Mouse (Mus musculus) hindbrain, postnatal 0 days (tissue): Measurements from ENCODE around the gene Pcnx2. TPM values are rescaled to one million over a fixed set of nuclear protein-coding genes. Genes with fewer than 3 reads are reported as not detected.

Experiments used
- ATAC-seq: fragments of 200-750 bp; cut with Nextera tagmentation; 2 replicates; pipeline ENCODE4 v1.8.0; 2017; ENCODE audit warnings: mild to moderate bottlenecking, moderate TSS enrichment, moderate library complexity
- DNase-seq: peaks from one replicate; pipeline ENCODE4 v3.0.0-alpha.2; 2015; ENCODE audit warnings: low spot score
- H3K27ac ChIP-seq: fragments of 300-500 bp; sonication (generic); 2 replicates; pipeline ENCODE4 v1.5.1; 2014; ENCODE audit warnings: mild to moderate bottlenecking
- H3K27me3 ChIP-seq: fragments of 300-500 bp; sonication (generic); 2 replicates; pipeline ENCODE4 v1.6.1; 2014; ENCODE audit warnings: low read length, mixed read lengths; ENCODE audit not compliant: insufficient read depth
- H3K36me3 ChIP-seq: fragments of 300-500 bp; sonication (generic); 2 replicates; pipeline ENCODE4 v1.6.1; 2014; ENCODE audit warnings: low read length, mixed read lengths; ENCODE audit not compliant: insufficient read depth
- H3K4me1 ChIP-seq: fragments of 300-500 bp; sonication (generic); 2 replicates; pipeline ENCODE4 v1.6.1; 2014; ENCODE audit warnings: antibody characterized with exemption, low read length, mixed read lengths; ENCODE audit not compliant: insufficient read depth
- H3K4me2 ChIP-seq: fragments of 300-500 bp; sonication (generic); 2 replicates; pipeline ENCODE4 v1.6.1; 2014; ENCODE audit warnings: low read depth, mild to moderate bottlenecking, low read length, moderate library complexity, mixed read lengths
- H3K4me3 ChIP-seq: fragments of 300-500 bp; sonication (generic); 2 replicates; pipeline ENCODE4 v1.5.1; 2014; ENCODE audit warnings: low read length
- H3K9ac ChIP-seq: fragments of 300-500 bp; sonication (generic); replicated peaks from 2 replicates; pipeline ENCODE4 v1.6.1; 2014; ENCODE audit warnings: mild to moderate bottlenecking, low read length, moderate library complexity, mixed read lengths
- H3K9me3 ChIP-seq: fragments of 300-500 bp; sonication (generic); 2 replicates; pipeline ENCODE4 v1.6.1; 2016; ENCODE audit warnings: low read length, mixed read lengths
- CTCF ChIP-seq: IDR thresholded peaks from 2 replicates; pipeline ENCODE4 v1.5.1; 2016; ENCODE audit warnings: antibody characterized with exemption, control low read depth, low read depth
- WGBS: fragments of 180-500 bp; shearing (Covaris S2); extraction: QIAGEN DNeasy Blood & Tissue Kit; methylation state at CpG from one replicate; pipeline ENCODE4 v1.1.7; 2014; 5-methylcytosine and 5-hydroxymethylcytosine counted together
- polyA plus RNA-seq: library from polyadenylated mRNA; unstranded; fragments of >200 nt; fragmentation: Nextera tagmentation; extraction: Ambion mirVana; gene quantifications from 2 replicates; pipeline ENCODE4 v1.2.1, GENCODE M21; 2015
- total RNA-seq: library from RNA; depleted of rRNA; stranded (reverse); fragments of >200 nt; gene quantifications from 2 replicates; pipeline ENCODE4 v1.2.3, GENCODE M21; 2014

The Pcnx2 gene
- total and polyA plus RNA-seq, 2 experiments from 2014 or later, result 3.0 to 11.8 TPM

DNA sequence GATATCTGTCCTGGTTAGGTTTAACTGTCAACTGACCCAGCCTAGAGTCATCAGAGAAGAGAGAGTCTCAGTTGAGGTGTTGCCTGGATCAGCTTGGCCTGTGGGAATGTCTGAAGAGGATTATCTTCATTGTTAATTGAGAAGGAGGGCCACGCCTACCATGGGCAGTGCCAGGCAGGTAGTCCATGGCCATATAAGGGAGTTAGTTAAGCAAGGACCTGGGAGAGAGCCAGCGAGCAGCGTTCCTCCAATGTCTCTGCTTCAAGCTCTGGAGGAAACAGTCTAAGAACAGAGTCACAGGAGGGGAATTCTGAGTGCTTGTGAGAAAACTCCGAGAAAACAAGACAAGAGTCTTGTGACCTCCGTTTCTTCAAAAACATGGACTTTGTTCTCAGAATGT lies 81.4 kb downstream of the Pcnx2 start:
- Histone ChIP-seq H3K4me1 (no peaks in the 10 kb centered on the region), H3K27ac (no peak overlapping the region), H3K9me3 (0 out of 2 replicates have a peak, but pooled peaks cover 6% of the 10 kb centered on the region), H3K27me3 (no peaks in the 10 kb centered on the region), H3K4me2 (no peak overlapping the region), H3K36me3 (peaks cover 9% of the 10 kb centered on the region; the same call in 1 of the 2 replicates), H3K9ac (no peak overlapping the region), H3K4me3 (no peak overlapping the region)
- DNase-seq (no peak), ATAC-seq (no peak)
- no peak for TF ChIP-seq CTCF
- 80% methylated on average over 5 of the region's 5 CpGs for WGBS

DNA sequence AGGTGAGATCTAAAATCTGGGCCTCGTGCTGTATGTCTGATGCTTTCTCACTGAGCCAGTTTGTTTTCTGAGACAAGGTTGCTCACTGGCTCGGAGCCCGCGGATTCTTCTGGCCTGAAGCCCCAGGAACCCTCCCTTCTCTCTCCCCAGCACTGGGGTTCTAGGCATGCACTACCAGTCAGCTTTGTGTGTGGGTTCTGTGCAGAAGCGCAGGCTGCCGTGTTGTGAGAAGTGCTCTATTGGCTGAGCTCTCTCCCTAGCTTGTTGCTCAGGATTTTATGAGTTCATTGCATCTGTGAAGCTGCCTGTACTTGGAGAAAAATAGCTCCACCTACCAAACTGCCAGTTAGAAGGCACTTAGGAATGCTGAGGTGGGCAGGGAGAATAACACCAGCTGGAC lies 89.3 kb downstream of the Pcnx2 start:
- no peak for TF ChIP-seq CTCF
- H3K4me2 ChIP-seq, result no peak overlapping the region
- no peaks in the 10 kb centered on the region; the same call in 1 of the 2 replicates for H3K36me3 ChIP-seq
- H3K9ac ChIP-seq, result no peak overlapping the region
- 73% methylated on average over 6 of the region's 6 CpGs for WGBS
- no peak for ATAC-seq
- H3K27ac ChIP-seq, result no peak overlapping the region
- no peak for DNase-seq
- H3K27me3 ChIP-seq, result no peaks in the 10 kb centered on the region
- no peaks in the 10 kb centered on the region for H3K9me3 ChIP-seq
- H3K4me1 ChIP-seq, result no peaks in the 10 kb centered on the region
- no peak overlapping the region for H3K4me3 ChIP-seq

DNA sequence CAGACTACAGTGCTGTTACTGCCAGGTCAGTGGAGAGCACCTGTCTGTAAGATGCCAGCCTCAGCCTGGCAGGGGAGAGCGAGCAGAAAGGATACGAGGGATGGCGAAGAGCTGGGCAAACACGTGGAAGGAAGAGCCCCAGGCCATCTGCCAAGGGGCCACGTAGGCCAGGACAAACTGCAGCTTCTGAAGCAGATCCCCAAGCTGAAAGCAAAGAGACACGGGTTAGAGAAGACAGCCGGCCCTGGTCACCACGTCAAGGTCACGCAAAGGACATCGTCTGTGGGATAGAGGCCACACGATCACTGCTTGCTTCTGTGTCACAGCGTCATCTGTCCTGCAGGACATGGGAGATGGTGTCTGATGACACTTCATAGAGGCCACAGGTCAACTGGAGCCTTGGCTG lies 90.2 kb downstream of the Pcnx2 start:
- no peak overlapping the region for H3K4me2 ChIP-seq
- 75% methylated on average over 12 of the region's 12 CpGs for WGBS
- H3K9me3 ChIP-seq, result no peaks in the 10 kb centered on the region
- H3K9ac ChIP-seq, result no peak overlapping the region
- no peak overlapping the region for H3K4me3 ChIP-seq
- no peaks in the 10 kb centered on the region for H3K4me1 ChIP-seq
- ATAC-seq (no peak), DNase-seq (no peak)
- no peaks in the 10 kb centered on the region for H3K27me3 ChIP-seq
- H3K36me3 ChIP-seq, result no peaks in the 10 kb centered on the region
- no peak overlapping the region for H3K27ac ChIP-seq
- no peak for TF ChIP-seq CTCF

DNA sequence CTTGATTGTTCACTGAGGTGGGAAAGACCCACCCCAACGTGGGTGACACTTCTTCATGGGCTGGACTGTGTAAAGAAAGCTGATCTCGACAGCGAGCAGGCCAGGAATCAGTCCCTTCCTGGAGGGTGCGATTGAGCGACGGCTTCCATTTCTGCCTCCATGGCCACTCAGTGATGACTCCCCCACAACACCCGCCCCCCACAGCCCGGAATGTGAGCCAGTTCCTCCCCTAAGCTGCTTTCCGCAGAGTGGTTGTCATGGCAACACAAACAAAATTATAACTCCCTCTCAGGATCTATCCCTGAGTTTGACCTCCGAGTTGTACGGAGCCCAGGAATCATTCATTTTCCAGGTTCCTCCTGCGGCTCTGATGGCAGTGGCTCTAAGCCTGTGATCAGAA lies 91.7 kb downstream of the Pcnx2 start:
- no peak for TF ChIP-seq CTCF
- DNase-seq (no peak), ATAC-seq (no peak)
- Histone ChIP-seq H3K27me3 (no peaks in the 10 kb centered on the region), H3K9ac (no peak overlapping the region), H3K9me3 (no peaks in the 10 kb centered on the region), H3K4me1 (no peaks in the 10 kb centered on the region), H3K36me3 (no peaks in the 10 kb centered on the region), H3K4me2 (no peak overlapping the region), H3K4me3 (no peak overlapping the region), H3K27ac (no peak overlapping the region)
- WGBS, result 72% methylated on average over 12 of the region's 12 CpGs

DNA sequence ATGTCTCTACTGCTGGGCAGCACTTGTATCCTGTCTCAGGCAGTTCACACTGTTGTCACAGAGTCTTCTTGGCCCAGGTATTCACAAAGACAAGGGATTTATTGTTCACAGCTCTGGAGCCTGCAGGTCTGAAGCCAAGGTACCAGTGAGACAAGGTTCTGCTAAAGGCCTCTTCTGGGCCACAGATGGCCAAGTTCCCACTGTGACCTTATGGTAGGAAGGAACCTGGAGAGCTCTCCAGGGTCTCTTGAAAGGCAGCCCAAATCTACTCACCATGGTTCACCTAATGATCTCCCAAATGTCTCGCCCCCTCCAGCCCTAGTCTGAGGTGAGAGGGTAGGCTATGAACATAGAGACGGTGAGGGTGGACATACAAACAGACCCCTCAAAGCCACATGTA lies 101.1 kb downstream of the Pcnx2 start:
- no peak for TF ChIP-seq CTCF
- DNase-seq (no peak), ATAC-seq (no peak)
- no peak overlapping the region for H3K4me2 ChIP-seq
- H3K4me3 ChIP-seq, result no peak overlapping the region
- no peaks in the 10 kb centered on the region for H3K4me1 ChIP-seq
- H3K27ac ChIP-seq, result no peak overlapping the region
- no peak overlapping the region for H3K9ac ChIP-seq
- H3K36me3 ChIP-seq, result no peaks in the 10 kb centered on the region
- H3K27me3 ChIP-seq, result no peaks in the 10 kb centered on the region
- H3K9me3 ChIP-seq, result no peaks in the 10 kb centered on the region
- 87% methylated on average over 2 of the region's 2 CpGs for WGBS

DNA sequence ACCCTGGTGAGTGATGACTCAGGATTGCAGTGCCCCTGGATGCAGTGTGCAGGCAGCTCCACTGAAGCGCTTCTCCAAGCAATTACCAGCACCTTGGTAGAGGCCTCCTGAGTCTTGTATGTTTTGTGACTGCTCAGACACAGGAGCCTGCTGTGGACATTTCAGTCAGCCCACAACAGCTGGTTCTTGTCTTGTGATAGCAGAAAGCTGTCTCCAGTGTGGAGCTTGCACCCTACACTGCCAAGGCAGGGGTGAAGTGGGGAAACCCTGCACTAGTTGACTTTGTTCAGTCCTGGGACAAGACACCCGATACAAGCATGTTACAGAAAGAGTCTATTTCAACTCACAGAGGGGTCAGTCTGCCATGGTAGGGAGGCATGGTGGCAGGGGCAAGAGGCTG lies 102.8 kb downstream of the Pcnx2 start:
- Histone ChIP-seq H3K27ac (no peak overlapping the region), H3K9ac (no peak overlapping the region), H3K27me3 (no peaks in the 10 kb centered on the region), H3K36me3 (no peaks in the 10 kb centered on the region), H3K9me3 (no peaks in the 10 kb centered on the region), H3K4me2 (no peak overlapping the region), H3K4me3 (no peak overlapping the region), H3K4me1 (no peaks in the 10 kb centered on the region)
- ATAC-seq (no peak), DNase-seq (no peak)
- 94% methylated on average over 2 of the region's 2 CpGs for WGBS
- no peak for TF ChIP-seq CTCF

DNA sequence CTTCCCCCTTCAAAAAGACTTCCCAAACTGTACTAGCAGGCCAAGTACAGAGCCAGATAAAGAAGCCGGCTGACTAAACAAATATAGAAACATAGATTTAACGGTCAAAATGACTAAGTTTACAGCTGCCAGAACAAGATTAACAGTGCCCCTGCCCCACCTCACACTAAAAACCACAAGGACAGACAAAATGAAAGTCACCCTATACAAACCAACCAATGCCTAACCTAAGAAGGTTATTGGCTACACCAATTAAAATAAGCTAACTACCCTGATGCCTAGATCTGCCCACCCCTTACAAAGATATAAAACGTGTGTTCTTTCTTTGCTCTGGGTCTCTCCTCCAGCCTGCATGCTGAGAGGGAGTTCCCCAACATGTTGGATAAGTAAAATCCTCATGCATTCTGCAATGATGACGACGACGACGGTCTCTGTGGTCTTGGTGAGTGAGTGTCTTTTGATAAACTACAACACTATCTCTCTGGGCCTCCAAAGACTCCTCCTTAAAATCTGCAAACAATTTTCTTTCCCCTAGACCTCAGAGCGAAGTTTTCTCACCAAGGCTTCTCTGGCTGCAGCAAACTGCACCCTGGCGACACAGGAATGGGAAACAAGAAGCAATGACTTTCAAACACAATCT lies 105.2 kb downstream of the Pcnx2 start:
- no peak for TF ChIP-seq CTCF
- no peaks in the 10 kb centered on the region for H3K36me3 ChIP-seq
- ATAC-seq, result no peak
- H3K27ac ChIP-seq, result no peak overlapping the region
- no peak overlapping the region for H3K9ac ChIP-seq
- no peaks in the 10 kb centered on the region for H3K4me1 ChIP-seq
- H3K4me3 ChIP-seq, result no peak overlapping the region
- no peak for DNase-seq
- WGBS, result 76% methylated on average over 9 of the region's 9 CpGs
- no peak overlapping the region for H3K4me2 ChIP-seq
- H3K9me3 ChIP-seq, result no peaks in the 10 kb centered on the region
- H3K27me3 ChIP-seq, result no peaks in the 10 kb centered on the region
